Mouse (Mus musculus) stomach, embryonic 14.5 days (tissue): ENCODE data around the gene Wfdc21. TPM values are rescaled to one million over a fixed set of nuclear protein-coding genes. Genes with fewer than 3 reads are reported as not detected.

Experiments
- ATAC-seq: fragments of 200-750 bp; cut with Nextera tagmentation; 2 replicates; pipeline ENCODE4 v1.8.0; 2017; ENCODE audit warnings: low read depth, moderate TSS enrichment; ENCODE audit not compliant: insufficient number of reproducible peaks, insufficient read depth, low FRiP score
- H3K27ac ChIP-seq: fragments of 300-500 bp; sonication (generic); 2 replicates; pipeline ENCODE4 v1.5.1; 2014; ENCODE audit warnings: mild to moderate bottlenecking, low read length, moderate library complexity, mixed read lengths
- H3K27me3 ChIP-seq: fragments of 300-500 bp; sonication (generic); 2 replicates; pipeline ENCODE4 v1.6.1; 2014; ENCODE audit warnings: low read length, control low read depth, mixed read lengths; ENCODE audit not compliant: control insufficient read depth, insufficient read depth
- H3K36me3 ChIP-seq: fragments of 300-500 bp; sonication (generic); 2 replicates; pipeline ENCODE4 v1.6.1; 2014; ENCODE audit warnings: mild to moderate bottlenecking, control low read depth, low read length, moderate library complexity, mixed read lengths; ENCODE audit not compliant: control insufficient read depth, insufficient read depth
- H3K4me1 ChIP-seq: fragments of 300-500 bp; sonication (generic); 2 replicates; pipeline ENCODE4 v1.6.1; 2014; ENCODE audit warnings: low read length, control low read depth, mixed read lengths; ENCODE audit not compliant: control insufficient read depth, insufficient read depth
- H3K4me2 ChIP-seq: fragments of 300-500 bp; sonication (generic); replicated peaks from 2 replicates; pipeline ENCODE4 v1.6.1; 2014; ENCODE audit warnings: low read depth, low read length, control low read depth
- H3K4me3 ChIP-seq: fragments of 300-500 bp; sonication (generic); 2 replicates; pipeline ENCODE4 v1.5.1; 2014; ENCODE audit warnings: low read depth, low read length, control low read depth
- H3K9ac ChIP-seq: fragments of 300-500 bp; sonication (generic); replicated peaks from 2 replicates; pipeline ENCODE4 v1.6.1; 2014; ENCODE audit warnings: low read depth, mild to moderate bottlenecking, control low read depth, low read length, moderate library complexity, mixed read lengths
- H3K9me3 ChIP-seq: fragments of 300-500 bp; sonication (generic); 2 replicates; pipeline ENCODE4 v1.6.1; 2016; ENCODE audit warnings: low read depth, low read length, control low read depth; ENCODE audit not compliant: control insufficient read depth
- WGBS: fragments of 180-500 bp; shearing (Covaris S2); extraction: QIAGEN DNeasy Blood & Tissue Kit; methylation state at CpG from one replicate; pipeline ENCODE4 v1.1.7; 2014; 5-methylcytosine and 5-hydroxymethylcytosine counted together
- polyA plus RNA-seq: library from polyadenylated mRNA; unstranded; fragments of >200 nt; fragmentation: Nextera tagmentation; extraction: Ambion mirVana; gene quantifications from 2 replicates; pipeline ENCODE4 v1.2.1, GENCODE M21; 2014

The Wfdc21 gene
- polyA plus RNA-seq, 1 experiment from 2014 or later = not detected

- WGBS = 49% methylated on average over 3 of the region's 3 CpGs
- Histone ChIP-seq H3K4me2 (no peak overlapping the region), H3K27ac (no peak overlapping the region), H3K4me3 (no peak overlapping the region), H3K27me3 (no peaks in the 10 kb centered on the region), H3K36me3 (no peaks in the 10 kb centered on the region), H3K9ac (no peak overlapping the region), H3K4me1 (no peaks in the 10 kb centered on the region), H3K9me3 (no peaks in the 10 kb centered on the region)
- no peak for ATAC-seq
Observed at GRCm38 (mm10) chr11:83728757-83729432, 17.8 kb upstream of the Wfdc21 start.

GRCm38 (mm10) chr11:83731116-83731515 lies 15.6 kb upstream of the Wfdc21 start:
- no peak for ATAC-seq

DNA sequence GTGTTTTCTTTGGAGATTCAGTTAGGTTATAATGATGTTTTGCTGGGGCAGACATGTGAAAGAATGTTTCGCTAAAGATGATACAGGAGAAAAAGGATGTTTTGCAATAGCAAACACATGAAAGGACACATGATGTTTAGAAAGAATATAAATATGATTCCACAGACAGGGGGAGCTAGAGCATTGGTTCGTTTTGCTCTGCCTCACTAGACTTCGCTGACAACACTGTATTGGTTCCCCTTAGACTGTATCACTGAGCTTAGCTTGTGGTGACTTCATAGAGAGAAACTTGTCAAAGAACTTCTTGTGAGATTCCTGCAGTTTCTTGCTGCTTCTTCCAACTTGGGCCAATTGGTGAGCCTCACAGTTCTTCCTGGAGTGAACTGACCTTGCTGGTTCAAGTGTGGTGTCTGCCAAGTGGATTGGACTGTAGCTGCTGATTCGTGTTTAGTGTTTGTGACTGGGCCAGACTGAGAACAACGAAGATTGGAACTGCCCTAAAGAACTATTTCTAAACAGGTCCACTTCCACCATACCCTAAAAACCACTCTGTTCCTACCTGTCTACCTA lies 13.6 kb upstream of the Wfdc21 start:
- Histone ChIP-seq H3K4me2 (no peak overlapping the region), H3K27ac (no peak overlapping the region), H3K4me1 (no peaks in the 10 kb centered on the region), H3K4me3 (no peak overlapping the region), H3K9me3 (no peaks in the 10 kb centered on the region), H3K9ac (no peak overlapping the region), H3K36me3 (no peaks in the 10 kb centered on the region), H3K27me3 (no peaks in the 10 kb centered on the region)
- WGBS = 77% methylated on average over 5 of the region's 5 CpGs
- ATAC-seq = no peak

More at GRCm38 (mm10) chr11:83731116-83731515, 15.6 kb upstream of the Wfdc21 start:
- no peaks in the 10 kb centered on the region for H3K9me3 ChIP-seq
- no peak overlapping the region for H3K4me3 ChIP-seq
- no peaks in the 10 kb centered on the region for H3K36me3 ChIP-seq
- no peaks in the 10 kb centered on the region for H3K27me3 ChIP-seq
- no peak overlapping the region for H3K4me2 ChIP-seq
- no peak overlapping the region for H3K27ac ChIP-seq
- H3K9ac ChIP-seq = no peak overlapping the region
- H3K4me1 ChIP-seq = no peaks in the 10 kb centered on the region
- WGBS = 85% methylated on average over 1 of the region's 1 CpGs

DNA sequence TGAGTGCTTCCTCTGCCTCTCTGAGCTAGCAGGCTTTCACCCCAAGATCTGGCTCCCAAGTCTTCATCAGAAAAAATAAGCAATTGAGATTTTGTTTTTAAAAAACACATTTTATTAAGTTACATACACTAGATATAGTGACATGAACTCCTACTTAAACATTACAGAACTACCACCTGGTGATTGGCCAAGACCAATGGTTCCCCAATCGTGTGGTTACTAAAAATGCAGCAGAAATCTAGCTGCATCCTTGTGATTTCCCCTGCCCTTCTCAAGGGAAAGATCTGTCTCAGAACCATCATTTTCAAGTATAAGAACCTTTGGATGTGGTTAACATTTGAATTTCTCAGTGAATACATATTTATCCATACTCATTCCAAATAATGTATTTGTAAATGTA lies 12.5 kb upstream of the Wfdc21 start:
- H3K4me1 ChIP-seq = no peaks in the 10 kb centered on the region
- ATAC-seq = no peak
- H3K4me2 ChIP-seq = no peak overlapping the region
- H3K4me3 ChIP-seq = no peak overlapping the region
- H3K36me3 ChIP-seq = no peaks in the 10 kb centered on the region
- 82% methylated on average over 1 of the region's 1 CpGs for WGBS
- no peak overlapping the region for H3K9ac ChIP-seq
- H3K27me3 ChIP-seq = no peaks in the 10 kb centered on the region
- no peak overlapping the region for H3K27ac ChIP-seq
- no peaks in the 10 kb centered on the region for H3K9me3 ChIP-seq

DNA sequence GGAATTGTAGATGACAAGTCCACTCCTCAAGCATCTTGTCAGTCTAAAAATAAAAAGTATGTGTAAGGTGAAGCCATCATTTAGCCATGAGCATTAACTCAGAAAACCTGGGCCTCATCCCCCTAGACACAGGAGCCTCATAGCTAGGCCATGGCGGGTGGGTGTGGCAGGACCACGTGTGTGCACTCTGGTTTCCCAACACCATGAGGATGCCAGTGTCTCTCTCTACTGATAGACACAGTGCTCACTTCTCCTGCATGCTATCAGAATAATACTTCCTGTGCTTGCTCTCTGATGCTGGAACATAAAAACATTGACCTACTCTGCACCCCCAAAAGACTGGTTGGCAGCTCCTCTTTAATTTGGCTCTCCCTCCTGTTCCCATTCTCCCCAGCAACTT lies 10.9 kb upstream of the Wfdc21 start:
- Histone ChIP-seq H3K4me1 (no peaks in the 10 kb centered on the region), H3K27me3 (no peaks in the 10 kb centered on the region), H3K27ac (no peak overlapping the region), H3K36me3 (no peaks in the 10 kb centered on the region), H3K9me3 (no peaks in the 10 kb centered on the region), H3K4me2 (no peak overlapping the region), H3K4me3 (no peak overlapping the region), H3K9ac (no peak overlapping the region)
- 65% methylated on average over 2 of the region's 2 CpGs for WGBS
- ATAC-seq = no peak

GRCm38 (mm10) chr11:83737109-83737558 lies 9.6 kb upstream of the Wfdc21 start:
- 83% methylated on average over 3 of the region's 3 CpGs for WGBS
- Histone ChIP-seq H3K36me3 (no peaks in the 10 kb centered on the region), H3K4me1 (no peaks in the 10 kb centered on the region), H3K4me2 (no peak overlapping the region), H3K27me3 (no peaks in the 10 kb centered on the region), H3K9me3 (no peaks in the 10 kb centered on the region), H3K9ac (no peak overlapping the region), H3K27ac (no peak overlapping the region), H3K4me3 (no peak overlapping the region)
- ATAC-seq = no peak

- Histone ChIP-seq H3K27me3 (no peaks in the 10 kb centered on the region), H3K4me2 (no peak overlapping the region), H3K4me3 (no peak overlapping the region), H3K27ac (no peak overlapping the region), H3K9me3 (no peaks in the 10 kb centered on the region), H3K36me3 (no peaks in the 10 kb centered on the region), H3K4me1 (no peaks in the 10 kb centered on the region), H3K9ac (no peak overlapping the region)
- ATAC-seq = no peak
- 21% methylated on average over 5 of the region's 5 CpGs for whole genome bisulfite sequencing
Observed at GRCm38 (mm10) chr11:83739241-83739640, 7.5 kb upstream of the Wfdc21 start.

DNA sequence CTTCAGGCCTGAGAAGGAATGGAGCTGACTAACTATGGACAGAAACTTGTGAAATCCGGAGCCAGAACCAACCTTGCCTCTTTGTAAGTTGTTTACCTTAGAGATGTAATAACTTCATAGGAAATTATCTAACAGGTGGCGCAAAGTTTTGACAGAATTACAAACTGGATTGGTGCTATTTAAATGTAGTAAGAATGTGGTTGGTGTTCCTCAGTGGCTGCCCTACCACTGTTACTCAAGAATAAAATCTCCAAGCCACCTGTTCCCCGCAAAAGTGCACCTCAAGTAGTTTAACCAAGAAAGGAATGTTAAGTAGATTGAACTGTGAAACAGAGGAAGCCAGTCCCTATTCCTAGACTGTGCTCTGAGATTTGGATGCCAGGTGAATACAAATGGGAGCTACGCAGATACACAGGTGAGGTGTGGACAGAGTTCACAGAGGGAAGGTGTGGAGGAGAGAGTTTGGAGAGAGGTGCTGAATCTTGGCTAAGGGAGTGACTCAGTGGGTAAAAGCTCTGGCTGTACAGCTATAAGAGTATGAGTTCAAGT lies 6.2 kb upstream of the Wfdc21 start:
- no peak overlapping the region for H3K4me3 ChIP-seq
- H3K9ac ChIP-seq = no peak overlapping the region
- no peaks in the 10 kb centered on the region for H3K9me3 ChIP-seq
- H3K4me2 ChIP-seq = no peak overlapping the region
- H3K4me1 ChIP-seq = no peaks in the 10 kb centered on the region
- H3K27ac ChIP-seq = no peak overlapping the region
- WGBS = 72% methylated on average over 4 of the region's 4 CpGs
- H3K27me3 ChIP-seq = no peaks in the 10 kb centered on the region
- ATAC-seq = no peak
- no peaks in the 10 kb centered on the region for H3K36me3 ChIP-seq
